Mouse (Mus musculus) yolk sac, embryonic 10.5 days (tissue): ENCODE measurements around the gene Rundc1.
"Not testable (repeated sequence)": the region's sequence is repeated elsewhere in the genome, so short reads cannot be mapped to it uniquely, and the experiment has no call there.

Source experiments
- DNase-seq: peaks from one replicate; pipeline ENCODE4 v3.0.0-alpha.2; 2017; ENCODE audit warnings: low spot score

The Rundc1 gene

GRCm38 (mm10) chr11:101424925-101425813, at the start of gene Rundc1, which contains the start of gene Ptges3l:
Rundc1 (plus strand) TSS chr11:101425085.
Ptges3l (minus strand) TSS chr11:101425333.
- peak; percentile 95 for DNase-seq

DNA sequence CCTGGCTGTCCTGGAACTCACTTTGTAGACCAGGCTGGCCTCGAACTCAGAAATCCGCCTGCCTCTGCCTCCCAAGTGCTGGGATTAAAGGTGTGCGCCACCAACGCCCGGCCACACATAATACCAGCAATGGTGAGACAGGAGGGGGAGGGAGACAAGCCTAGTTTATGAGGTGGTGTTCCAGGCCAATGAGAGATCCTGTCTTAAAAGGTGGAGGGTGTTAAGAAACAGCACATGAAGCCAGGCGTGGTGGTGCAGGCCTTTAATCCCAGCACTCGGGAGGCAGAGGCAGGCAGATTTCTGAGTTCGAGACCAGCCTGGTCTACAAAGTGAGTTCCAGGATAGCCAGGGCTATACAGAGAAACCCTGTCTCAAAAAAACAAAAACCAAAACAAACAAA, 46.7 kb upstream of the Rundc1 start:
- DNase-seq, result not testable (repeated sequence)

- DNase-seq, result no peak
Measured at GRCm38 (mm10) chr11:101378926-101379325, 46.0 kb upstream of the Rundc1 start.

- no peak for DNase-seq
Measured at GRCm38 (mm10) chr11:101381817-101382216, 43.1 kb upstream of the Rundc1 start.

DNA sequence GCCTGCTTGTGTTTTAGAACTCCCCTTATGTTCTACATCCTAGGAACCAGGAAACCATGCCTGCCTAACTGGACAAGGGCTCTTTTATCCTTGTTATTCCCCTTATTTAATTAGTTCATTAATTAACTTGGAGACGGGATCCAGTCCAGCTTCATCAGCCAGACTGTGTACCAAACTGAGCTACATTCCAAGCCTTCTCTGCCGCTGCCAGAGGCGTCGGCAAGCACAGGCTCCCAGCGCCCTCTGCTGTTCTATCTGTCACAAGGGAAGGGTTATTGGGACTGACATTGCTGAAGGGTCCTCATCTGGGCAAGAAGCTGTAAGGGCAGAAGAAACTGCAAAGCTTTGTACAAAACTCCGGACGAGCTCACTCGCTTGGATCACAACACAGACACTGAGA, 29.8 kb upstream of the Rundc1 start:
- peak; percentile 78 for DNase-seq

DNA sequence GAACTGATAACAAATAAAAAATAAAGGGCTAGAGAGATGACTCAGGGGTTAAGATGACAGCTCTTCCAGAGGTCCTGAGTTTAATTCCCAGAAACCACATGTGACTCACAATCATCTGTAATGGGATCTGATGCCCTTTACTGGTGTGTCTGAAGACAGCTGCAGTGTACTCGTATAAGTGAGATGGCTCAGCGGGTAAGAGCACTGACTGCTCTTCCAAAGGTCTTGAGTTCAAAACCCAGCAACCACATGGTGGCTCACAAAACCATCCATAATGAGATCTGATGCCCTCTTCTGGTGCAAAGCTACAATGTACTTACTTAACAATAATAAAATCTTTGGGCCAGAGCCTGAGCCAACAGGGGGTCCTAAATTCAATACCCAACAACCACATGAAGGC, 9.6 kb upstream of the Rundc1 start:
- DNase-seq, result no peak

DNA sequence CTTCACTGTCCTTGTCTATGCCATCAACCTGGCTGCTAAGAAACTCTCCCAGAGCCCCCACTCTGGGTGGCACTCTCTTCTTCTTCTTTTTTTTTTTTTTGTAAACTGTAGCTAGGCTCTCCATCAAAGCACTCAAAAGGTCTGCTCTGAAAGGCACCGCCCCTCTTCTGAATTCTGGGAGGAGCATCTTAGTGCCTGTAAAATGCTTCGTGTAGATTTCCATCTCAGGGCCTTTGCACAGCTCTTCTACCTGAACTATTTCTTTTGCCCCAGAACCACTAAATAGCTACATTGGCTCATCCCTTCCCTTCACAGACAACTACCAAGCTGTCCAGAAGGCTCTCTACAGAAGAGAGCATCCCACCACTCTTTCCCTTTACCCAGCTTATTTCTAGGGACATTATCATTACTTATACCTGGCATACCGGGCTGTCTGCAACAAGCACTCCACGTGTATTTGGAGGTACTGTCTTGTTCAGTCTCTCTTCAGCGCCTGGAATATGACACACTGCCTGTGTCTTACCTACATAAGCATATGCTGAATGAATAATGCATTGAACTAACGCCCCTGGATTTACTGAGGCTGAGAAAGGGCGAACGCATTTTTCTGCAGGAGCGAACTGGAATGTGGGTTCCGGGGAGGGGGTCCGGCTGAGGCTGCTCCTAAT, 8.3 kb upstream of the Rundc1 start:
- DNase-seq, result no peak

DNA sequence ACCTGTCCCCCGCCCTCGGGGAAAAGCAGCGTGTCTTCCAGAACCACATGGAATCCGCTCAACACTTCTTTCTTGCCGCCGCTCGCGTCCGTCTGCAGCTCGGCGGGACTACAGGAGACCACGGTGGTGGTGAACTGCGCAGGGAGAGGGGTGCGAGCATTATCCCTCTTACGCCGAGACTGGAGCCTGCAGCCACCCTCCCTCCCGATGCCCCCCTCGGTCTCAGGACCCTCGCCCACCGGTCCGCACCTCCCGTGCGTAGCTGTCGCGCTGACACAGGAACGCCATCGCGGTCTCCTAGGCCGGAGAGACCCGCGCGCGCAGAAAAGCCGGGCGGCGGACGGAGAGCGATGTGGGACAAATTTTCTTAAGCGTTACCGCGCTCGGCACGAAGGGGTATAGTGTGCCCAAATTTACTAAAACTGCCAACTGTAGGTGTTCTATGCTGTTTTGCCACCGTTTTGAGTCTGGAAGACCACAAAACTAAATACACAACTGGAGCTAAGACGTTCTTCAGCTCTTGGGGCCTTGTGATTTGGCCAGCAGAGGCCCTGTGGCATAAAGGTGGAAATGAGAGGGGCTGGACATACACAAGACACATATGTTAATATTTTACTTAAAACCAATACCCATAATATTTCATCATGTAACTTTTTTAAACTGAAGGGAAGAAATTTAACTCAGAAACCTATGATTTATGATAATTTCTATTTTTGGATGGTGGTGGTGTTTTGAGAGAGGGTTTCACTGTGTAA, 7.6 kb upstream of the Rundc1 start, which contains the start of gene Aarsd1:
Gene Aarsd1 (minus strand): TSS at position 515 of the 755 bp plus-strand sequence.
- DNase-seq, result peak; percentile 86

DNA sequence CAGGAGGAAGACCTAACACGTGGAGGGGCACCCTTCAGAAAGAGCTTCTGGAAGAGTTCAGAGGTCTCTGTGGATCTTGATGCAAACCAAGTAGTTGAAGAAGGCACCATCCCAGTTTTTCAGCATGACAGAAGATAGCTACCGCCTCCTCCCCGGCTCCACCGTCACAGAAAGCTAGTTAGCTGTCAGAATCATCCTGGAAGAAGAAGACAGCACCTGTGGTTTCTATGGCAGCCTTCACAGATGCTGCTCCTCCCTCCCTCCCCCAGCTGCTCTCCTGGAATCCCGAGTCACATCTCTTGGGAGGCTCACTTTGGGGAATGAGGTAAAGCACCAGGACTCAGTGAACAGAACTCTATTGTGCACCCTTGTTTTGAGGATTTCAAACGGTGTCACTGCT, 5.9 kb upstream of the Rundc1 start:
- no peak for DNase-seq

GRCm38 (mm10) chr11:101419610-101420009, 5.3 kb upstream of the Rundc1 start:
- peak; percentile 36 for DNase-seq

DNA sequence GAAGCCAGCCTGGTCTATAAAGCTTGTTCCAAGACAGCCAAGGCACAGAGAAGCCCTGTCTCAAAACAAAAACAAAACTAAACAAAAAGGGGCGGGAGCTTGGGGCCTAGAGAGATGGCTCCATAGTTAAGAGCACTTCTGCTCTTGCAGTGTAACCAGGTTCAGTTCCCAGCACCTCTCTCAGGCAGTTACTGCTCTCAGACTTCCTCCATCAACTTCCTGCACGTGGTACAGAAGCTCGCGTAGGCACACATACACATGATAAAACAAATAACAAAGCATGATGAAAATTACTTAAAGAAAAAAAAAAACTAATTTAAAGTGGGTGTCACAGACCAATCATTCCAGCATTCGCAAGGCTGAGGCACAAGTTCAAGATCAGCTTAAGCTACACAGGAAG, 4.7 kb upstream of the Rundc1 start:
- DNase-seq, result no peak

DNA sequence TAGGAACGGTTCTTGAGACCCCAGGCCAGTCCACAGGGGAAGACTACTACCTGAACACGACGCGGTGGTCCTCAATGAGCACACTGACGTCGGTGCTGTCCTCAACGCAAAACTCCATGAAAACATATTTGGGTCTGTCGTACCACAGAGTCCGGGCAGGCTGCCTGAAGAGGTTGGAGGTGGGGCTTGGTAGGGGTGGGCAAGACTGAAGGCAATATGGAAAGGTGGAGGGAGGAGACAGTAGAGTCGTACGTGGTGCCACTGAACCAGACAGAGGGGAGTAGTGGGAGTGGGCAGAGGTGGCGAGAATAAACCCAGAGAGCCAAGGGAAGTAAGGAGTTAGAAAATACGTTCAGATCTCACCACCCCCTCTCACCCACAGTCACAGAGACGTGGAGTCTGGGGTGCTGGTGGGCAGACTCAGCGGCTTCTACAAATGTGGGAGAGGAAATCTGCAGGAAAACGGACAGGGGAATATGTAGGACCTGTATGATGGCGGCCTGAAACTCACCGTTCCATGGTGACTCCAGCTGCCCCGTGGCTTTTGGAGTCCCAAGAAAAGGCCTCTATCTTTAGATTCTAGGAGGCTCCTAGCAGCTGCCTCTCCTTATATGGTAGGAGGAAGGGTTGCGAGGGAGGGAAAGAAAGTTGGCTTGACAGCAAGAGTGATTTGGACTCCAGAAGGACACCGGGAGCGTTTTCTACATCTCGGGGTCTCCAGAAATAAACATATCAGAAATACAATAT, 607 bp upstream of the Rundc1 start, which contains the start of gene Gm27029:
Gene Gm27029 (minus strand): TSS at position 692 of the 747 bp plus-strand sequence.
- DNase-seq, result no peak

- DNase-seq, result no peak
Measured at GRCm38 (mm10) chr11:101426165-101426564, 1.3 kb downstream of the Rundc1 start.

GRCm38 (mm10) chr11:101431327-101431726, 6.4 kb downstream of the Rundc1 start:
- no peak for DNase-seq

DNA sequence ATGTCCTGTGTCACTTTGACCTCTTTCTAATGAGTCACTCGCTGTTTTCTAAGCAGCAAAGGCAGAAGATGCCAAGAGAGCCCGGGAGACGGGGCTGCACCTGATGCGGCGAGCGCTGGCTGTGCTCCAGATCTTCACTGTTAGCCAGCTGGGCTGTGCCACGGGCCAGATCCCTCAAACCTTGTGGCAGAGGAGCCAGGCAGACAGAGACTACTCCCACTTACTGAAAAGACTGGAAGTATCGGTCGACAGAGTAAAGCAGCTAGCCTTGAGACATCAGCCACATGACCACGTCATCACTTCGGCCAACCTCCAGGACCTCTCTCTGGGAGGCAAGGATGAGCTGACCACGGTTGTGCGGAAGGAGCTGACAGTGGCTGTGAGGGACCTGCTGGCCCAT, 8.5 kb downstream of the Rundc1 start:
- DNase-seq, result no peak

DNA sequence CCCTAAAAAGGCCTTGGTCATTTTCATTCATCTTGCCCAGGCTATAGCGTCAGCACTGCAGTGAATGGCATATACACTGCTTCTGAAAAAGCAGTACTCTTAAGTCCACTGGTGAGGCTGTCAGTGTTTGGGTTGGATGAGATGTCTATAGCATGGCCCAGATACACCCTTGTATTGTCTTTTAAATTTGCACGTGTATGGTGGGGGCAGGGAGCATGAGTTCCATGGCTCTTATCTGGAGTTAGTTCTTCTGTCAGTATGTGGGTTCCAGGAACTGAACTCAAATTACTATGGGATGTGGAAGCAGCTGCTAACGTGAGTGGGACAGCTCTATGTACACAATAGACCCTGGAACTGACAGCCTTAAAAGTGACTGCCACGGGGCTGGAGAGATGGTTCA, 10.9 kb downstream of the Rundc1 start:
- DNase-seq, result no peak

- no peak for DNase-seq
Measured at GRCm38 (mm10) chr11:101436916-101437315, 12.0 kb downstream of the Rundc1 start.

DNA sequence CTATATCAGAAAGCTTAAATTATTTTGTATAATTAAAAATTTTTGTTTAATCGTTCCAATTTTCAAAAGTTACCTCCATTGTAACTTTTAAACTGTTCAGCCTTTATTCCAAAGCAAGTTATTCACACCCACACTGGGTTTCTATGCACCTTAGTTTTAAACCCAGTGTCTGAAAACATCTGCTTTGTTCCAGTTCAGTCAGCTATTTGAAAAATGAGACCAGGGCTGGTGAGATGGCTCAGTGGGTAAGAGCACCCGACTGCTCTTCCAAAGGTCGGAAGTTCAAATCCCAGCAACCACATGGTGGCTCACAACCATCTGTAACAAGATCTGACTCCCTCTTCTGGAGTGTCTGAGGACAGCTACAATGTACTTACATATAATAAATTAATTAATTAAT, 13.1 kb downstream of the Rundc1 start:
- DNase-seq, result not testable (repeated sequence)

GRCm38 (mm10) chr11:101441450-101442126, 16.7 kb downstream of the Rundc1 start:
- DNase-seq, result not testable (repeated sequence)

- DNase-seq, result peak; percentile 100
Measured at GRCm38 (mm10) chr11:101442127-101442693, 17.3 kb downstream of the Rundc1 start, which contains the start of gene Rpl27. Rpl27 (plus strand) TSS chr11:101442298.
